Mouse (Mus musculus) limb, embryonic 15.5 days (tissue): ENCODE data around the gene Sh3pxd2a. TPM values are rescaled to one million over a fixed set of nuclear protein-coding genes. Genes with fewer than 3 reads are reported as not detected.

ENCODE experiments used
- ATAC-seq: fragments of 200-750 bp; cut with Nextera tagmentation; 2 replicates; pipeline ENCODE4 v1.8.0; 2017; ENCODE audit warnings: low read depth, moderate TSS enrichment; ENCODE audit not compliant: insufficient number of reproducible peaks, low FRiP score, low TSS enrichment
- H3K27ac ChIP-seq: fragments of 300-500 bp; sonication (generic); 2 replicates; pipeline ENCODE4 v1.5.1; 2015; ENCODE audit warnings: moderate library complexity, mild to moderate bottlenecking, inconsistent platforms
- H3K27me3 ChIP-seq: fragments of 300-500 bp; sonication (generic); 2 replicates; pipeline ENCODE4 v1.6.1; 2015; ENCODE audit warnings: inconsistent platforms
- H3K36me3 ChIP-seq: fragments of 300-500 bp; sonication (generic); 2 replicates; pipeline ENCODE4 v1.6.1; 2015; ENCODE audit warnings: inconsistent platforms
- H3K4me1 ChIP-seq: fragments of 300-500 bp; sonication (generic); 2 replicates; pipeline ENCODE4 v1.6.1; 2015; ENCODE audit warnings: inconsistent platforms
- H3K4me2 ChIP-seq: fragments of 300-500 bp; sonication (generic); 2 replicates; pipeline ENCODE4 v1.6.1; 2015; ENCODE audit warnings: mild to moderate bottlenecking, inconsistent platforms
- H3K4me3 ChIP-seq: fragments of 300-500 bp; sonication (generic); 2 replicates; pipeline ENCODE4 v1.5.1; 2015; ENCODE audit warnings: mild to moderate bottlenecking, inconsistent platforms
- H3K9ac ChIP-seq: fragments of 300-500 bp; sonication (generic); 2 replicates; pipeline ENCODE4 v1.6.1; 2015; ENCODE audit warnings: inconsistent platforms
- H3K9me3 ChIP-seq: fragments of 300-500 bp; sonication (generic); 2 replicates; pipeline ENCODE4 v1.6.1; 2016; ENCODE audit warnings: inconsistent platforms
- WGBS: fragments of 180-500 bp; shearing (Covaris S2); methylation state at CpG from one replicate; pipeline ENCODE4 v1.1.7; 2015; 5-methylcytosine and 5-hydroxymethylcytosine counted together
- polyA plus RNA-seq: library from polyadenylated mRNA; unstranded; fragments of >200 nt; fragmentation: Nextera tagmentation; extraction: Ambion mirVana; gene quantifications from 2 replicates; pipeline ENCODE4 v1.2.1, GENCODE M21; 2015

The Sh3pxd2a gene
- polyA plus RNA-seq, 1 experiment from 2014 or later, result 12.4 TPM

DNA sequence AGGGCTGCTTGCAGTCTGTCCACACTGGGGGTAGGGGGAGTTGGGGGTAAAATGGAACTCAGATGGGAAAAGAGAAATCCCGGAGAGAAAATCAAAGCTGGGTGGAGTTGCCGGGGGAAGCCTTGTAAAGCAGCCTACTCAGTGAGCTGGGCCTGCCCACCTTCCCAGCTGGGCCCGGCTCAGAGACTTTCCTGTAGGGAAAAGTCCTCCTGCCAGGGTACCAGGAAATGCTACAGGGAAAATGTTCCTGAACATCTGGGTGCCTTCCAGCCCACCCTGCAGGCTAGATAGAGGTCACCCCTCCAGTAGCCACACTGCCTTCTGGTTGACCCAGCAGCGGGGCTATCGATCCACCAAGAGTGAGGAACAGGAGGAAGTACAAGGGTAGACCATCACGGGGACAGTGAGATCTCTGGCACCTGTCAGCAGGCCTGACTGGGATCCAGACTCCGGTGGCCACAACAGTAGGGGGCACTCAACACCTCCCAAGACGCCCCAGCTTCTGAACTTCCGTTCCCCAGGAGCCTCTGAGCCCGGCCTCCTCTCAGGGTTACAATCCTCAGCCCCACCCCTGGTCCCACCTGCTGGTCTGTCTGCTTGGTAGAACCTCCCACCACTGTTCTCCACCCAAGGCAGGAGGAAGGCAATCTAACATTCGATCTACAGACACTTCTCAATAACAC, 51.5 kb downstream of the Sh3pxd2a start:
- Histone ChIP-seq H3K27me3 (no peaks in the 10 kb centered on the region), H3K9me3 (no peaks in the 10 kb centered on the region), H3K4me2 (no peak overlapping the region), H3K9ac (no peak overlapping the region), H3K4me1 (peaks cover 80% of the 10 kb centered on the region), H3K4me3 (no peak overlapping the region), H3K36me3 (no peaks in the 10 kb centered on the region), H3K27ac (peak overlapping the region; percentile 57)
- 60% methylated on average over 11 of the region's 11 CpGs for WGBS
- ATAC-seq, result no peak

DNA sequence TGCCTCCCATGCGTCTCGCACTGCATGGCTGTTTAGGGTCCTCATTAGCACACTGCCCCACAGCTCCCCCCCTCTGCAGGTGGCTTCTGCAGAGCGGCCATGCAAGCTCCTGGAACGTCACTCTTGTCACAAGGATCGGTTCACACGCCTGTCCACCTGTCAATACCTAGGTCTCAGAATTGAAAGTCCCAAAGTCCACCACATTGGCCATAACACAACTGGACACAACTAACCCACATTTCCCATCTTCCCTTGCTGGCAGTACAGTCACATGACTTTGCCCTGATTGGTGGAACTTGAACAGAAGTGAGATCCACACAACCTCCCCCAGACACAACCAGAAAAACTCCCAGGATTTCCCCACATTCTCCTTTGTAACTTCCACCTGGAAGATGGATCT, 53.9 kb downstream of the Sh3pxd2a start:
- H3K4me1 ChIP-seq, result peaks cover 64% of the 10 kb centered on the region
- 90% methylated on average over 6 of the region's 6 CpGs for WGBS

DNA sequence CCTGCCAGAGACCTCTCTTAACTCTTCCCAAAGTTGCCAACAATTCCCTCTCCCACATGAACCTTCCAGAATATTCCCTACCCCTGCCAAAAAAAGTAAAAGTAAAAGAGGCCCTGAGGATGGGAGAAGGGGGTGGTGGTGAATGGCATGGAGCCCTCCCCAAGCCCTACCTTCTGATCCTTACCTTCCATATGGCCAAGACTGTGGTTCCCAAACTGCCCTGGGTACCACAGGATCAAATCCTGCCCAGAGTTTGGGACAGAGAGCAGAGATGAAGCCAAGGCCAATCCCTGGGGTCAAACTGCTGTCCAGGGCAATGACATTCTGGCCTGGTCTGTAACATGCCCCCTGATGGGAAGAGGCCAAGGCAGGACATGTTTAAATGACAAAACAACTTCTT, 55.1 kb downstream of the Sh3pxd2a start:
- H3K9me3 ChIP-seq, result no peaks in the 10 kb centered on the region
- no peaks in the 10 kb centered on the region for H3K36me3 ChIP-seq
- H3K4me3 ChIP-seq, result no peak overlapping the region
- no peak overlapping the region for H3K9ac ChIP-seq
- no peak overlapping the region for H3K4me2 ChIP-seq
- no peak overlapping the region for H3K27ac ChIP-seq
- ATAC-seq, result no peak
- H3K4me1 ChIP-seq, result peaks cover 52% of the 10 kb centered on the region
- H3K27me3 ChIP-seq, result no peaks in the 10 kb centered on the region

More for the DNA sequence above, 53.9 kb downstream of the Sh3pxd2a start:
- Histone ChIP-seq H3K9me3 (no peaks in the 10 kb centered on the region), H3K27me3 (no peaks in the 10 kb centered on the region), H3K9ac (no peak overlapping the region), H3K4me2 (no peak overlapping the region), H3K27ac (no peak overlapping the region), H3K36me3 (no peaks in the 10 kb centered on the region), H3K4me3 (no peak overlapping the region)
- ATAC-seq, result no peak

DNA sequence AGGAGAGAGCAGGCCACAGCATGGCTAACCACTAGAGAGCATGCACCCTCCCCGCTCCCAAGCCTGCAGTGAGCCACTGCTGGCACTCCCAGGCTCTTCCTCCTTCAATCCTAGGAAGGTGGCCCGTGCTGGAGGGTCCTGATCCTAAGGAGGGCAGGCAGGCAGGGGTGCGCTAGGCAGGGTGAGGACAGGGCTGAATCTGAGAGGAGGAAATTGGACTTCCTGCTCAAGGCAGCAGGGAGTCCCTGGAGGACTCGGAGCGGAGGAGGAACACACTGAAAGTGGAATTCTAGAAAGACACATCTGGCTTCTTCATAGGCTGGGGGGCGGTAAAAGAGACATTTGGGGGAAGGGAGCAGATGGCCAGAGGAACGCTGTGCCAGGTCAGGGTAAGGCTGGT, 55.5 kb downstream of the Sh3pxd2a start:
- 44% methylated on average over 7 of the region's 7 CpGs for WGBS
- Histone ChIP-seq H3K27me3 (no peaks in the 10 kb centered on the region), H3K9me3 (no peaks in the 10 kb centered on the region), H3K4me3 (no peak overlapping the region), H3K9ac (no peak overlapping the region), H3K27ac (peak overlapping the region; percentile 68; the same call in 1 of the 2 replicates), H3K4me2 (no peak overlapping the region), H3K36me3 (no peaks in the 10 kb centered on the region), H3K4me1 (peaks cover 47% of the 10 kb centered on the region)
- 0 out of 2 replicates have a peak, but pooled peaks have one; percentile 30 for ATAC-seq

DNA sequence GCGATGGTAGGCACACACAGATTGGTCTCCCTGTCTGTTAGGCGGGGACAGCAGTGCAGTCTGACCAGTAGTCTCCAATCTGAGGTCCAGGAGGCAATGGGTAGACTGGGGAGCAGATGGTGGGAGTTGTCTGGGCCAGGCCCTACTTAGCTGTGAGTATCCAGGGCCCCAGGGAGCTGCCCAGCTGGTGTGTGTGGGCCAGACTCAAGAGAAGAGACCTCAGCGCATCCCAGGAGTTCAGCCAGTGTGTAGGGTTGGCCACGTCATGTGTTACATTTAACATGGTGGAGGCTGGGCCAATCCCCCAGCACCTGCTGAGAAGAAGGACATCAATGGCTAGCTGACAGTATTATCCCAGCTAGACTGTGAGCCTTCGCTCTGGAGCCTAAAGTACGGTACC, 56.9 kb downstream of the Sh3pxd2a start:
- no peak for ATAC-seq

DNA sequence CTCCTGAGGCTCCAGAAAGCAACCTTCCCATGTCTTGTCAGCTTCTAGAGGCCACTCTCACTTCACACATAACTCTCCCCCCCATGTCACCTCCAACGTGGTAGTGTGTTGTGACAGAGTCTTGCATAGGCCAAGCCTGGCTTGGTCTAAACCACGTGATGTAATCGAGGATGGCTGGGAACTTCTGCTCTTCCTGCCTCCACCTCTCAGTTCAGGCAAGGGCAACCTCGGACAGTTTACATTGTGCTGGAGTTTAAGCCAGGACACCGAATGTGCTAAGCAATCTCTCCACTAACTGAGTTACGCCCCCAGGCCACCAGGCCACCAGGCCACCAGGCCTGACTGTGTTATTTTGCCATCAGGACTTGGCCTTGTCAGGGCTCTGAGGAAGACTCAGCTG, 57.7 kb downstream of the Sh3pxd2a start:
- no peak for ATAC-seq
- no peak overlapping the region for H3K9ac ChIP-seq
- no peak overlapping the region for H3K27ac ChIP-seq
- peaks cover 48% of the 10 kb centered on the region for H3K4me1 ChIP-seq
- WGBS, result 69% methylated on average over 6 of the region's 6 CpGs
- no peaks in the 10 kb centered on the region for H3K27me3 ChIP-seq
- no peak overlapping the region for H3K4me3 ChIP-seq
- H3K36me3 ChIP-seq, result no peaks in the 10 kb centered on the region
- H3K4me2 ChIP-seq, result no peak overlapping the region
- H3K9me3 ChIP-seq, result no peaks in the 10 kb centered on the region

More for the DNA sequence above, 56.9 kb downstream of the Sh3pxd2a start:
- H3K27me3 ChIP-seq, result no peaks in the 10 kb centered on the region
- no peaks in the 10 kb centered on the region for H3K9me3 ChIP-seq
- H3K4me1 ChIP-seq, result peaks cover 47% of the 10 kb centered on the region
- no peaks in the 10 kb centered on the region for H3K36me3 ChIP-seq
- H3K9ac ChIP-seq, result no peak overlapping the region
- WGBS, result 95% methylated on average over 6 of the region's 6 CpGs
- no peak overlapping the region for H3K4me2 ChIP-seq
- no peak overlapping the region for H3K27ac ChIP-seq
- no peak overlapping the region for H3K4me3 ChIP-seq

DNA sequence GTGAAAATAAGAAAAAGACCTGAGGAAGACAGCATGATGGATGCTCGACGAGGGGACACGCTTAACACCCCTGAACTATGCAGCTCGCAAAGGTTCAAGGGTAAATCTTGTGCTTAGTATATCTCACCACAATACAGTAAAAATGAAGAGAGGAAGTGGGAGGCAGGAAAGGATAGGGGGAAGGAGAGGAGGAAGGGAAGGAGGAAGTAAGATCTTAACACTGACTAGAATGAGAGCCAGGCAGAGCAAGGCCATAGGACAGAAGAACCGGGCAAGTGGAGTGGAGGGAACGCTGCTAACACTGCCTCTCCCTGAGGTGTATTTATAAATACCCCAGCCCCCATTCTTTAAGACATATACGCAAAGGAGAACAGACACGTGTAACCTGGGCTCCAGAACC, 58.7 kb downstream of the Sh3pxd2a start:
- peaks cover 47% of the 10 kb centered on the region for H3K4me1 ChIP-seq

DNA sequence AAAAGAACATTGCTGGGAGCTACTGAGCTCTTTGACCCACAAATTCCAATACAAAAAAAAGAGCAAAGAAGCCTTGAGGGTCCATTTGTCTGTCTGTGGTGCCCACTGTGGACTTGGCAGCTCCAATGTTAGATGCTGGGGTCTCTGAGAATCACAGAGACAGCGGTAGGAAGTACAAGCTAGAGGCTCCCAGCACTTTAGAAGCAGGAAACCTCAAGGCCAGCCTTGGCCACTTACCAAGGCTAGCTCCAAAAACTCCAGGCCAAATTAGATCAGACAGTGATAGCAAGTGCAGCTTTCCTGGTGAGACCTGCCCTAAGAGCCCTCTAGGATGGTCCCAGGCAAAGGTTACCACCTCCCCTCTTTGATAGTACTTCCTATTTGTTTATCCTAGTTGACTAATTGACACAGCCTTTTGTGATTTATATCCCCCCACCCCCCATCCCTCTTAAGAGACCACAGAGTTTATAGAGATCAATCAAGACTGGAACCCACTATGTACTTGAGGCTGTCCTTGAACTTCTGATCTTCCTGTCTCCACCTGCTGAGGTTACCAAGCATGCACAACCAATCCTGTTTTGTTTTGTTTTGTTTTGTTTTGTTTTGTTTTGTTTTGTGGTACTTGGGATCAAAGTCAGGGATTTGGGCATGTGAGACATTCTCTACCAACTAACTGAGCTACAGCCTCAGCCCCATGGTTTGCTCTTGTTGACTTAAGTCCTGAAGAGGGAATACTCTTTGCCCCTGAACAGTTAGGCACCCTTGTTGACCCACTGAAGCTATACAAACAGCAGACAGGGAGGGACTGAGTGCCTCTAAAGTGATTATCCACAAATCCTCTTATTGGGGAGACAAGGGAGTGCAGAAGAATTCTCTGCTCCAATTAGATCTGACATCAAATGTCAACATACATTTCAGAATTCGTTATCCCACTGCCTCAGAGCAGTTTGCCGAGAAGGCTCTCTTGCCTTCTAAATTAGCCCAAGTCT, 60.5 kb downstream of the Sh3pxd2a start:
- ATAC-seq, result no peak
- H3K4me2 ChIP-seq, result no peak overlapping the region
- no peaks in the 10 kb centered on the region for H3K36me3 ChIP-seq
- no peaks in the 10 kb centered on the region for H3K9me3 ChIP-seq
- no peaks in the 10 kb centered on the region for H3K27me3 ChIP-seq
- no peak overlapping the region for H3K9ac ChIP-seq
- H3K27ac ChIP-seq, result peak overlapping the region; percentile 76
- peaks cover 44% of the 10 kb centered on the region for H3K4me1 ChIP-seq
- WGBS, result 73% methylated on average over 3 of the region's 3 CpGs
- no peak overlapping the region for H3K4me3 ChIP-seq

More for the DNA sequence above, 58.7 kb downstream of the Sh3pxd2a start:
- Histone ChIP-seq H3K36me3 (no peaks in the 10 kb centered on the region), H3K27me3 (no peaks in the 10 kb centered on the region), H3K27ac (no peak overlapping the region), H3K9ac (no peak overlapping the region), H3K4me2 (no peak overlapping the region), H3K9me3 (no peaks in the 10 kb centered on the region), H3K4me3 (no peak overlapping the region)
- 87% methylated on average over 8 of the region's 8 CpGs for WGBS
- no peak for ATAC-seq

DNA sequence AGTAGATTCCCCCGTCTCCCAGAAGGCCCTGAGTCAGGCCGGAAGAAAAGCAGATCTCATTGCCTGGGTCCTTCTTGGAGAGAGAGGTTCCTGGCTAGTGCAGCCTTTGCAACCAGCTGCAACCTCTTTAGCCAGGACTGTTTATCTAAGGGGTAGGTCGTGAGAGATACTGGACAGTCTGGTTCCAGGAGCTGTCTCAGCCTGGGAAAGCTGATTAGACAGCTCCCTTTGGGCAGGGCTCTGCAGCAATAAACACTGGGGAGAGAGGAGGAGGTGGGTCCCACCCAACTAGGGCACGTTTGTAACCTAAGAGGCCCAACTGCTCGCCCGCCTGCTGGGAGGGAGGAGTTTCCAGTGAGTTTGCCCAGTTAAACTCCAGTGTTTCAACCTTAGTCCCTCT, 61.2 kb downstream of the Sh3pxd2a start:
- H3K36me3 ChIP-seq, result no peaks in the 10 kb centered on the region
- H3K9me3 ChIP-seq, result no peaks in the 10 kb centered on the region
- no peak overlapping the region for H3K4me3 ChIP-seq
- ATAC-seq, result no peak
- H3K4me2 ChIP-seq, result no peak overlapping the region
- peak overlapping the region; percentile 76 for H3K27ac ChIP-seq
- no peaks in the 10 kb centered on the region for H3K27me3 ChIP-seq
- 24% methylated on average over 6 of the region's 6 CpGs for WGBS
- H3K9ac ChIP-seq, result no peak overlapping the region
- H3K4me1 ChIP-seq, result peaks cover 44% of the 10 kb centered on the region

DNA sequence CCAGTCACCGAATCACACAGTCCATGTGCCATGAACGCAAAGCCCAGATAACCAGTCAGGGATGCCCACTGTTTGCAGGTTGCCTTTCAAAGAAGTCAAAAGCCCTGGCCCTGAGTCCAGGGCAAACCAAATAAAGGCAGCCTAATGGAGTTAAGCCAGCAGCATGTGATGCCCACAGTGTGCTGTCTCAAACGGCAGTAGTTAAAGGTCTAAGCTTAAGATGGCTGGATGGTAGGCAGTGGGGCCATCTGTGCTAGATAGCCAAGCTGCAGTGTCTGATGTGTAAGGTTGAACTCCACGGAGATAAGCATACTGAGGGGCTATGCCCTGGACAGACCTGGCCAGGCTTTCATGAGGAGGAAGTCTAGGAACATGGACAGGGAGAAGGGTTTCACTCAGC, 61.7 kb downstream of the Sh3pxd2a start:
- H3K9ac ChIP-seq, result no peak overlapping the region
- WGBS, result 78% methylated on average over 4 of the region's 4 CpGs
- H3K9me3 ChIP-seq, result no peaks in the 10 kb centered on the region
- H3K27ac ChIP-seq, result peak overlapping the region; percentile 76
- H3K36me3 ChIP-seq, result 0 out of 2 replicates have a peak, but pooled peaks cover under 1% of the 10 kb centered on the region
- H3K4me2 ChIP-seq, result no peak overlapping the region
- no peak for ATAC-seq
- no peak overlapping the region for H3K4me3 ChIP-seq
- H3K27me3 ChIP-seq, result no peaks in the 10 kb centered on the region
- peaks cover 46% of the 10 kb centered on the region for H3K4me1 ChIP-seq

DNA sequence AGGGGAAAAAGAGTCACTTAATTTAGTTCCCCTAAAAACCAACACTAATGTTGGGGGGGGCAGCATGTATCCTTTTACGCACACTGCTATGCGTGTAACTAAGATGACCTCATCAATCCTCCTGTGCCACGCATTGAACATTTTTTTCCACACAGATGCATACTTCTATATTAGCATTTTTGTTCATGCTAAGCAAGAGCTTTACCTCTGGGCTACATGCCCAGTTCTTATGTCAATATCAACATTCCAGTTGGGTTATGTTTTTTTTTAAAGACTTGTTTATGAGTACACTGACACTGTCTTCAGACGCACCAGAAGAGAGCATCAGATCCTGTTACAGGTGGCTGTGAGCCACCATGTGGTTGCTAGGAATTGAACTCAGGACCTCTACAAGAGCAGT, 64.5 kb downstream of the Sh3pxd2a start:
- ATAC-seq, result no peak
- 44% methylated on average over 4 of the region's 4 CpGs for WGBS
- Histone ChIP-seq H3K27me3 (no peaks in the 10 kb centered on the region), H3K9me3 (no peaks in the 10 kb centered on the region), H3K9ac (no peak overlapping the region), H3K4me2 (no peak overlapping the region), H3K4me3 (no peak overlapping the region), H3K4me1 (peaks cover 51% of the 10 kb centered on the region), H3K27ac (no peak overlapping the region), H3K36me3 (peaks cover 15% of the 10 kb centered on the region; the same call in 1 of the 2 replicates)

DNA sequence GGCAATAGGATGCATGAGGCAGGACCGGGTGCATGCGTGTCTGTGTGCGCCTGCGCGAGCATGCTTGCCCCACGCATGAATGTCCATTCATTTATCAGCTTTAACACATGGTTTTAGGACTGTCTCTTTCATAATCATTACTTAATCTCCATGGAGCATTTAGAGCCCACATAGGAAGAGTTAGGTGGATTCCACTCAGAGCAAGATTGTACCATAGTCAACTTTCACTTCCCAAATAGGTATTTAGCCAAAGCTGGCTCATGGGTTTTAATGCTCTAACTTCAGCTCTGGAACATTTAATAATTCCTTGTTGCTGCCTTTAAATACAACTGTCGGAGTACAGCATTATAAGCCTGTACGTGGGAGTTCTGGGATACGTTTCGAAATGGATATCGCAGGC, 65.2 kb downstream of the Sh3pxd2a start:
- Histone ChIP-seq H3K9me3 (no peaks in the 10 kb centered on the region), H3K36me3 (peaks cover 15% of the 10 kb centered on the region; the same call in 1 of the 2 replicates), H3K4me2 (no peak overlapping the region), H3K4me3 (no peak overlapping the region), H3K27me3 (no peaks in the 10 kb centered on the region), H3K4me1 (peaks cover 51% of the 10 kb centered on the region), H3K9ac (no peak overlapping the region), H3K27ac (peak overlapping the region; percentile 68; the same call in 1 of the 2 replicates)
- 89% methylated on average over 11 of the region's 11 CpGs for WGBS
- no peak for ATAC-seq
